Mouse (Mus musculus): Measurements from ENCODE around the gene Col4a1. TPM values are rescaled to one million over a fixed set of nuclear protein-coding genes. Genes with fewer than 3 reads are reported as not detected.

Gene Col4a1
- polyA plus RNA-seq, 1 experiment from 2014 or later, result 123 TPM

DNA sequence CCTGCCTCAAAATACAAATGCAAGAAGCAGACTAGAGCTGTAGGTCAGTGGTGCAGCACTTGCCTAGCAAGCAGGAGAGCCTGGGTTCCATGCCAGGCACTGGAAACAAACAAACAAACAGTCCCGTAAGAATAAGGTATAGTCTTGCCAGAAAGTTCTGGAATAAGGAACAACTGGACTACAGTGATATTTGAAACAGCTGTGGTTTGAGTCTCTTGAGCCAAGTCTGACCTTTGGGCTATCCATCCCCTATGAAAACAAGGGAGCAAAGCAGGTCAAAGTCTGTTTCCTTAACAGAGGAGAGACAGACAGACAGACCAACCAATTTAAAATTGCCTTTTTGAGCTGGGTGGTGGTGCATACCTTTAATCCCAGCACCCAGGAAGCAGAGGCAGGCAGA lies 11.1 kb upstream of the Col4a1 start:
- H3K27me3 ChIP-seq (ENCODE audit: insufficient read depth, poor library complexity, severe bottlenecking), result no peaks in the 10 kb centered on the region
- DNase-seq (ENCODE audit: low spot score), result no peak
- H3K36me3 ChIP-seq, result no peaks in the 10 kb centered on the region
- WGBS, result 89% methylated on average over 1 of the region's 1 CpGs
- no peaks in the 10 kb centered on the region for H3K9me3 ChIP-seq
- no peak overlapping the region for H3K4me3 ChIP-seq
- H3K27ac ChIP-seq, result no peak overlapping the region
- peaks cover 23% of the 10 kb centered on the region for H3K4me1 ChIP-seq (replicated peaks)

DNA sequence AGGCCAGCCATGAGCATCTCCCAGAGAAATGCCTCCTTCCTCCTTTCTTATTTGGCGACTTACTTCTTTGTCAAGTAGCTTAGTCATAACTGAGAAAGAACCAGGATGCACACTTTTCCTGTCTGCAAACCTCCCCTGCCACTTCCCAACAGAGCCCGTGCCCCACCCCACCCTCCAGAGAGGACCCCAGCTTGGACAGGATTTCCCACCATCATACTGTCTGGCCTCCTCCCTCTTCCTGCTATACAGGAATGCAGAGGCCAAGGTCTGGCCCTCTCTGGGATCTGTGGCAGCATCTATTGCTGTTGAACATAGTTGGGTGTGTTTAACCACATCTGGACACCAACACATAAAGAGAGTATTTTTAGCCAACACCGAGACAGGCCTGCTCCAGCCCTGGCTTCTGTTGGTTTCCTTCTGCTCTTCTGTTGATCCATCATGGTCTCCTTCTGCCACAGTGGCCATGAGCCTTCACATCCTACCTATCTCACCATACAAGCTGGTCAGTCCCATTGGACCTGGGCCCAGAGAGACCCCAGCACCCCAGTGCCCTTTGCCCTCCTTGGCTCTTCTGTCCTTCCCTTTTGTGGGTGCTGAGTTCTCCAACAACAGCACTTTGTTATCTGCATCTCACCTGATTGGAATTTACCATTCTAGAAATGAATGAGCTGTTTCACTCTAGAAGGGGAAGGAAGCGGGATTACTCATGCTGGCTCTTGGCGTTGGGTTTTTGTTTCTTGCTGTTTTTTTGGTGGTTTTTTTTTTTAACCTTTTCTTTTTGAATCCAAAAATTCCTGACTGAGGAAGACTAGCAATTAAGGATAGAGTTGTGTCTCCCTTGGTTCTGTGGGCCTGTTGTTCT lies 10.3 kb upstream of the Col4a1 start:
- DNase-seq (ENCODE audit: low spot score), result no peak
- H3K4me3 ChIP-seq, result no peak overlapping the region
- H3K4me1 ChIP-seq (replicated peaks), result peaks cover 25% of the 10 kb centered on the region
- no peaks in the 10 kb centered on the region for H3K9me3 ChIP-seq
- no peaks in the 10 kb centered on the region for H3K27me3 ChIP-seq (ENCODE audit: insufficient read depth, poor library complexity, severe bottlenecking)
- no peak overlapping the region for H3K27ac ChIP-seq
- peaks cover 3% of the 10 kb centered on the region; the same call in 1 of the 2 replicates for H3K36me3 ChIP-seq
- 91% methylated on average over 5 of the region's 5 CpGs for WGBS

DNA sequence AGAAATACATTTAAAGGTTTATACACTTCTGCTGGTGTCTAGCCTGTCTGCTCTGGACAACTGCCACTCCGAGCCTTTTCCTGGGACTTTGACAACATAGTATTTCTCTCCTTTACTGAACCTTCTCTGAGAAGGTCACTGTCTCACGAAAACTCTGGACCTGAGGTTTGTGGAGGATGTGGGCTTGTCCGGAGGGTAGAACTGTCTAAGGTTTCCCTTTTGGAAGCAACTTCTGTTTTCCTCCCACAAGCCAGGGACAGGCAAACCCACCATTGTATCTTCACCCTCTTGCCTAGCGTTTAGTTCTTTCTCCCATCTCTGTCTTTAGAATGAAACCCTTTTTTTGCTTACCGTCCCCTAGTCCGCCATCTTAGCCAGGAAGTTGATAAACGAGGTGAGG lies 9.2 kb upstream of the Col4a1 start:
- peaks cover 24% of the 10 kb centered on the region for H3K4me1 ChIP-seq (replicated peaks)
- no peaks in the 10 kb centered on the region for H3K9me3 ChIP-seq
- H3K27ac ChIP-seq, result no peak overlapping the region
- H3K27me3 ChIP-seq (ENCODE audit: insufficient read depth, poor library complexity, severe bottlenecking), result peaks cover 2% of the 10 kb centered on the region
- no peak overlapping the region for H3K4me3 ChIP-seq
- 89% methylated on average over 7 of the region's 7 CpGs for WGBS
- peaks cover 3% of the 10 kb centered on the region; the same call in 1 of the 2 replicates for H3K36me3 ChIP-seq
- DNase-seq (ENCODE audit: low spot score), result no peak

DNA sequence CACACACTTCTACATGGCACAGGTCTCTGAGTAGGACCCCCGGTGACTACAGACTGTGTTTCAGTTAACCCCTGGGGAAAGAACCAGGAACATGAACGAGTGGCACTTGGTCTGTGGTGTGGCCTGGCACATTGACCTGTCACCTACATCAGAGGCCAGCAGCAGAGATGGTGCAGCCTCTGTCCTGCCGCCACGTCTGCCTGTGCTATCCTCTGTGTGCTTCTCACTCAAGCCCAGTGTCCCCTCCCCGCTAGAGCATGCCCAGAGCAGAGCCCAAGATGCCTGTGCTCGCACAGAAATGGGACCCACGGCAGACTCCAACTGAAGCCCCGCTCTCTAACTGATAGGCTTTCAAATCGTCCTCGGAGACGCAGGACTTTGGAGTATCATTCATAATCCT lies 6.8 kb upstream of the Col4a1 start:
- 90% methylated on average over 11 of the region's 11 CpGs for WGBS
- Histone ChIP-seq H3K4me3 (no peak overlapping the region), H3K9me3 (no peaks in the 10 kb centered on the region), H3K27ac (no peak overlapping the region), H3K27me3 (ENCODE audit: insufficient read depth, poor library complexity, severe bottlenecking) (peaks cover 26% of the 10 kb centered on the region), H3K36me3 (peaks cover 3% of the 10 kb centered on the region; the same call in 1 of the 2 replicates), H3K4me1 (replicated peaks) (peaks cover 35% of the 10 kb centered on the region)
- DNase-seq (ENCODE audit: low spot score), result no peak

DNA sequence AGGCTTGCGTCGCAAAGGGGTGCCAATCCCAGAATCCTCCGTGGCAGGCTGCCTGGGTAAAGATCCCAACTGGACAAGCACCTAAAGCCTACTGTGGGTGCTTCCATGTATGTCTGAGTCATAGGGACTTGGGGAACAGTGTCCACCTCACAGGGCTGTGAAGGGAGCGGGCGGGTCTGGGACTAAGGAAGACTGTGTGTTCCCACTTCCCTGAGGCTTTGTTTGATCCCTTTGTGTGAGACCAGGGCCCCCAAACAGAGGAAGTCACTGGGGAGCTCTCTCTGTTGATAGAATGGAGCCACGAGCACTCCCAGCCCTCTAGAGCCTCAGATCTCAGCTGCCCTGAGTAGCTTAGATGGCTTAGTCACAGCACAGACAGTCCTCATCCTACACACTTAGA lies 3.5 kb upstream of the Col4a1 start:
- Histone ChIP-seq H3K4me3 (no peak overlapping the region), H3K27me3 (ENCODE audit: insufficient read depth, poor library complexity, severe bottlenecking) (peaks cover 59% of the 10 kb centered on the region), H3K27ac (peak overlapping the region; percentile 56), H3K4me1 (replicated peaks) (peaks cover 68% of the 10 kb centered on the region), H3K9me3 (no peaks in the 10 kb centered on the region), H3K36me3 (peaks cover 3% of the 10 kb centered on the region; the same call in 1 of the 2 replicates)
- no peak for DNase-seq (ENCODE audit: low spot score)
- WGBS, result 74% methylated on average over 6 of the region's 6 CpGs

DNA sequence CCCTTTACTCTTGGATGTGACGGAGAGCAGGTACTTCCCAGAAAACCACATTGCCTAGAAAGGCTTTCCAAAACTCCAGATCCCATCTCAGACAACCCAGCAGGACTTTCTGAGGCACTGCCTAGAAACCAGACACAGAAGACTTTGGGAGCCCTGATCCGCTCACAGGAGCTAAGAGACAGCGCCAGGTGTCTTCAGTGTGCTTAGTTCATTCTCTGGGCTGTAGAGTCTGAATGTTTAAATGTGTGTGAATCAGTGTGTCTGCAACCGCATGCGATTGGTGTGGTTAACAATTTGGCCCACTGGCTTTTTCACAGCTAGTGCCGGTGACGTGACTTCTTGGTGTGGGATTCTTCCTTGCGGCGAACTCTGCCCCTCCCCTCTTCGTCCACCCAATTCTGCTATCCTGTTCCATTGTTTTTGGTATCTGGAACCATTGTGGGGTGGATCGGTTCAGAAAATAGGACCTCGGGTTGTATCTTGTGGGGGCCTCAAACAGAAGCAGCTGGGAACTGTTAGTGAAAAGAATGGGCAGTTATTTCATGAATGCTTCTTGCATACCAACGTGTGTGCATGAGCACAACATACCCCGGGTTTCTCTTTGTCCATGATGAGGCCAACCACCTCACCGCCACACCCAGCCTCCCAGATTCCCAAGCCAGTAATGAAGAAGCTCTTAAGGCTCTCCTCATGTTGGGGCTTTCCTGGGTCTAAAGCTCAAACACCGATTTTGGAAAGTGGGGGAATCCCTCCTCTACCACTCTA lies 2.7 kb upstream of the Col4a1 start:
- Histone ChIP-seq H3K4me1 (replicated peaks) (peaks cover 71% of the 10 kb centered on the region), H3K4me3 (no peak overlapping the region), H3K27me3 (ENCODE audit: insufficient read depth, poor library complexity, severe bottlenecking) (peaks cover 66% of the 10 kb centered on the region), H3K36me3 (peaks cover 3% of the 10 kb centered on the region; the same call in 1 of the 2 replicates), H3K27ac (peak overlapping the region; percentile 56), H3K9me3 (no peaks in the 10 kb centered on the region)
- no peak for DNase-seq (ENCODE audit: low spot score)
- WGBS, result 77% methylated on average over 16 of the region's 16 CpGs

DNA sequence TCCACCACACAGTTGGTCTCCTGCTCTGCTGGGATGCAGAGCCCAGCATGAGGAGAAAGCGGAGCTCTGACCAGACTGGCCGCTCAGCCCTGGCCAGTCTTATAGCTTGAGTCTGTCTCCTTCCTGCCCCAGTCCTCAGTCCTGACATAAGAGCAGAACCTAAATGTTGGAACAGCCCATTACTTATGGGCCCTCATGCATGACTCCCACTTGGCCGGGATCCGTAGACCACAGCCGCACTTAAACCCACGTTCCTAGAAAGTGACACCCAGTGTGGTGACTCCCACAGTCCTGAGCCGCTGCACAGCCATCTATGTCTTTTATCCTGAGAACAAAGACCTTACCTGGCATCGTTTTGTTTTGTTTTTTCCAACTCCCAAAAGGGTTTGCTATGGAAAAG lies 2.0 kb upstream of the Col4a1 start:
- Histone ChIP-seq H3K4me1 (replicated peaks) (peaks cover 79% of the 10 kb centered on the region), H3K27me3 (ENCODE audit: insufficient read depth, poor library complexity, severe bottlenecking) (peaks cover 74% of the 10 kb centered on the region), H3K36me3 (peaks cover 3% of the 10 kb centered on the region; the same call in 1 of the 2 replicates), H3K9me3 (no peaks in the 10 kb centered on the region), H3K4me3 (peak overlapping the region; percentile 75; the same call in 1 of the 2 replicates), H3K27ac (peak overlapping the region; percentile 91)
- WGBS, result 78% methylated on average over 8 of the region's 8 CpGs
- no peak for DNase-seq (ENCODE audit: low spot score)

DNA sequence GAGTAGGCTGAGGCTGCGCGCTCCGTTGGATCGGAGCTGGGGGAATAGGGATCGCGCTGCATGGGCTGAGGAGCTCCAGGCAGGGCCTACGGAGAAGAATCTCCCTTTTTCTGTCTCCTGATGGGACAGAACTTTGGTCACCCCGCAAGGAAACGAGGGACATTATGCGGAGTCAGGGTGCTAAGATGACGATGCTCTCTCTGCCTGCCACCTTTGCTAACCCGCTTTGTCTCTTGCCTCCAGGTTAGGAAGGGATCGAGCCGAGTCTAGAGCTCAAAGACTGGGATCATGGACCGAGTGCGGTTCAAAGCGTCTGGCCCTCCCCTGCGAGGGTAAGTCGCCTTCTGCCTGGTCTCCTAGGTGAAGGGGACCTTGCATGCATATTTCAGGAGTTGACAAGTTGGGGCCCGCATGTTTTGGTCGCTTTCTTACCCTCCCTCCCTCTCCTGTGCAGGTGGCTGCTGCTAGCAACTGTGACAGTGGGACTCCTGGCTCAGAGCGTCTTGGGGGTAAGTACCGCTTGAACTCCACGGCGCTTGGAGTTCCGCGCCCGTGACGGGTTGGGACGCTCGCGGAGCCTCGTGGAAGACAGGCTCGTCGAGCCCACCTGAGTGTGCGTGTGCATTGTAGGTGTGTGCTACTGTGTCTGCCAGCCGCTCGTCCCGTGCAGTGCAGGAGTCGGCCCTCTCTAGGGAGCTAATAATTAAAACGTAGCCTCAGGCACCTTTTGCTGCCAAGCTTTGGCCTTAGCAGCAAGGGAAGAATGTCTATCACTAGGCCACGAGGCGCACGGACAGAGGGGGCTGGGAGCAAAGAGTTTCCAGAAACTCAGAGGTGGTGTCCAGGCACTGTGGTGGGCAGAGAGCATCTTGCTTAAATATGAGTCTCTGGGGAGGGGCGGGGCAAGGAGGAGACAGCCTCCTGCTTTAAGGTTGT lies 818 bp upstream of the Col4a1 start:
- Histone ChIP-seq H3K4me3 (peak overlapping the region; percentile 75), H3K36me3 (peaks cover 1% of the 10 kb centered on the region; the same call in 1 of the 2 replicates), H3K4me1 (replicated peaks) (peaks cover 89% of the 10 kb centered on the region), H3K27me3 (ENCODE audit: insufficient read depth, poor library complexity, severe bottlenecking) (peaks cover 82% of the 10 kb centered on the region), H3K27ac (peak overlapping the region; percentile 91), H3K9me3 (no peaks in the 10 kb centered on the region)
- DNase-seq (ENCODE audit: low spot score), result peak; percentile 60
- WGBS, result 1% methylated on average over 45 of the region's 45 CpGs

DNA sequence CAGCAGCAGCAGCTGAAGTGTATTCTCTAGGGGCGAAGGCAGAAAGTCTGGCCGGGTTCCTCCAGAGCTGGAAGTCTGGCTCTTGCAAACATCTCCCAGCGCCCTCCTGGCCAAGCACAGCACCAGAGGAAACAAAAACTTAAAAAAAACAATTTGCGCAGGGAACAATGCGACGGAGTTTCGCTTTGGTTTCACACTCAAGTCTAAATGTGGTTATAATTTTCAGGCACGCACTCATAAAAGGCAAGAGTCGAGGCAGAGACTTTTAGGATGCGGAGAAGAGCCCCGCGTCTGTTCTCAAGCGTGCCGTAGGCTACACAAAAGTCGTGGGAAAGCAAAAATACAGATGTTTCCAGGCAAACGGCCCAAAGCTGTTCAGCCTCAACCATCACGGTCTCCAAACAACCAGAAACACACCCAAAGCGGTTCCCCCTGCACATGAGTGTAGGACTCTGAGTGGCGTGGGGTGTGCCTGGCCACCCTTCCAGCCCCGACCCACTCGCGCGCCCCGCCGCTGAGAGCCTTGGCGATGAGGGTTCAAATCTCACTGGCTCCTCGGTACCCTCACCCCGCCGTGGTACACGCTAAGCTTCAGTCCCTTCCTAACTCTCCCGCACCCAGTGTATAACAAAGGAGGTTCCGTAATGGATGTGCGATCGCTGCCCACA lies 811 bp downstream of the Col4a1 start:
- 1% methylated on average over 34 of the region's 34 CpGs for WGBS
- 0 out of 2 replicates have a peak, but pooled peaks cover 3% of the 10 kb centered on the region for H3K36me3 ChIP-seq
- peaks cover 90% of the 10 kb centered on the region for H3K4me1 ChIP-seq (replicated peaks)
- no peaks in the 10 kb centered on the region for H3K9me3 ChIP-seq
- peak overlapping the region; percentile 75 for H3K4me3 ChIP-seq
- H3K27ac ChIP-seq, result peak overlapping the region; percentile 91
- peak; percentile 64 for DNase-seq (ENCODE audit: low spot score)
- peaks cover 95% of the 10 kb centered on the region for H3K27me3 ChIP-seq (ENCODE audit: insufficient read depth, poor library complexity, severe bottlenecking)

DNA sequence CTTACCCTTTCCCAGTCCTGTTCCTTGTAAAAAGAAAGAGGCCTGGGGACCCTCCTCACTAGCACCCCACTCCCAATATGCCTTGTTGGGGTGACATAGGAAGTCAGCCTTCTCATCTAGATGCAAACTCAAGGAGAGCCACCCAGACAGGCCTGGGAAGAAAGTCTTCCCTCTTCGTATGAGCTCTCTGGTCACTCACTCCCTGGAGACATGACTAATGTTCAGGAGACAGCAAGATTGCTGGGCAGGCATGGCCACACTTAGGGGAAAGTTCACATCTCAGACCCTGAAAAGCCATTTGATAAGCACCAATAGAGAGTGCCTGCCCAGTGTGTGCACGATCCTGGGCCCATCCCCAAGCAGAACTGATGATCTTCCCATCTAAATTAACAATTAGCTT lies 2.6 kb downstream of the Col4a1 start:
- H3K4me1 ChIP-seq (replicated peaks), result peaks cover 76% of the 10 kb centered on the region
- no peak overlapping the region for H3K27ac ChIP-seq
- 0 out of 2 replicates have a peak, but pooled peaks cover 3% of the 10 kb centered on the region for H3K36me3 ChIP-seq
- peaks cover 86% of the 10 kb centered on the region for H3K27me3 ChIP-seq (ENCODE audit: insufficient read depth, poor library complexity, severe bottlenecking)
- no peak for DNase-seq (ENCODE audit: low spot score)
- peak overlapping the region; percentile 21 for H3K4me3 ChIP-seq
- H3K9me3 ChIP-seq, result no peaks in the 10 kb centered on the region
- 66% methylated on average over 2 of the region's 2 CpGs for WGBS

DNA sequence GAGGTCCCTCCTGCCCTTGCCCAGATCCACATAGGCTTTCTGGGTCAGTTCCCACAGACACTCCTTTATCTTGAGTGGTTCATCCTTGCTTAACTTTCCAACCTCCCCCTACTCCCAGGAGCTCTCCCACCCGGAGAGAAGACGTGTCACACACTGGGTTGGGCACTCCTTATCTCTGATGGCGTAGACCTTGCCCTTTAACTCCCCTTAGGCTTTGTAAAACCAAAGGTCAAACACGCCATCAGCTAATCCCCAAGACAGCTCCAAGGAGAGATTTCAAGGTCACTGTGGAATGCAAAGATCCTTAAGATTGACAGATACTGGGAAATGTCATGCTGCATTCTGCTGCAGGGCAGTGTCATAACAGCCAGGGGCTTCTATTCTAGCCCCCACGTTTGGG lies 3.4 kb downstream of the Col4a1 start:
- DNase-seq (ENCODE audit: low spot score), result no peak
- H3K36me3 ChIP-seq, result 0 out of 2 replicates have a peak, but pooled peaks cover 3% of the 10 kb centered on the region
- no peaks in the 10 kb centered on the region for H3K9me3 ChIP-seq
- peaks cover 73% of the 10 kb centered on the region for H3K4me1 ChIP-seq (replicated peaks)
- H3K27me3 ChIP-seq (ENCODE audit: insufficient read depth, poor library complexity, severe bottlenecking), result peaks cover 78% of the 10 kb centered on the region
- H3K4me3 ChIP-seq, result no peak overlapping the region
- 35% methylated on average over 5 of the region's 5 CpGs for WGBS
- H3K27ac ChIP-seq, result peak overlapping the region; percentile 13; the same call in 1 of the 2 replicates
